Mouse (Mus musculus): Measurements from ENCODE around the gene 4933427D14Rik. TPM values are rescaled to one million over a fixed set of nuclear protein-coding genes. Genes with fewer than 3 reads are reported as not detected.
"Not testable (repeated sequence)": the region's sequence is repeated elsewhere in the genome, so short reads cannot be mapped to it uniquely, and the experiment has no call there.

4933427D14Rik gene
- polyA plus RNA-seq, 1 experiment = 7.2 TPM

GRCm38 (mm10) chr11:72203440-72203839 is 3.8 kb downstream of the 4933427D14Rik start:
- no peak for DNase-seq (ENCODE audit: low read depth)

DNA sequence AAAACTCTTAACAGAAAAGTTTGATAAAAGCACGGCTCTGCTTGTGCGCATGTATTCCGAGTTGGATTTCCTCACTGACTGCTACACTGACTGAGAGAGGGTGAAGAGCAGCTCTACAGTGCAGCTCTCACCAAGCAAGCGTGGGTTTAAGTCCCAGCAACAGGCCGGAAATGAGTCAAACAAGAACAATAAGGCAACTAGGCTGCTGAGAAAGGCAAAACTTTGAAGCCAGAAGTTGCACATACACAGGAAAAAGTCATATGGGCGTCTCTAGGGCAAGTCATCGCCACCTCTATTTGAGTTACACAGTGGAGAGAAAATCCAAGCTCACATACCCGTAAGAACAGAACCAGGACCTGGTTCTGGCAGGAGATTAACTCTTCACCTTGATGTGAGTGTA is 10.8 kb downstream of the 4933427D14Rik start:
- DNase-seq (ENCODE audit: low read depth) = no peak

DNA sequence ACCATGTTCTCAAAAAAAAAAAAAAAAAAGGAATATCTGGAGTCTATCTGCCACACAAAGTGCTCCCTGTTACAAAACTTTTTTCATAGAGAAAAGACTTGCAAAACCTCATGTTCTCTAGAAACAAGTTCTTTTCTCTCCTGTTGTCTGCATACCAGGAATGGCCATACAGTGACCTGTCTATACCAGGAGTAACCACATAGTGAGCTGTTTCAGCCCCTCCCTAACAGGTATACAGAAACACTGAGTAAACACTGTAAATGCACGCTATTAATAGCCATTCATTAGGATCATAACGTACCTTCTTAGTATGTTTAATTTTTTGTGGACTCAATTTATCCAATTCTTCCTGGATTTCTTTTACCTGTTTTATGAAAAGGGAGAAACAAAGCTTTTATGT is 13.0 kb downstream of the 4933427D14Rik start:
- DNase-seq (ENCODE audit: low read depth) = no peak

DNA sequence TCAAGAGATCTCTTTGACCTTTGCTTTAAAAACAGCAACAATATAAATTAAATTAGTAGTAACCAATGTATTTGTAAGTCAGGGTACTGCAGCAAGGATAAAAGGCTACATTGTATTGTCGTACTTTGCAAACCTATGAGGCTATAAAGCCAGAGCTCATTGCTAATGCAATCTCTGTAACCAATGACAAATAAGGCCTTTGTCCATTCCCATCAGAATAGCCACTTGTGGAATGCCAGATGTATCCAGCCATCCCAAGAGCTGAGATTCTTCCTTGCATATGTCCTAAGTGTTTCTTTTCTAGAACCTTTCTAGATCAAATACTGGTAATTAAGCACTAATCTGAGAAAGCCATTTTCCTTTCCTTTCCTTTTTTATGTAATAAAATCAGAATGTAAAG is 16.4 kb downstream of the 4933427D14Rik start:
- DNase-seq (ENCODE audit: low read depth) = no peak

GRCm38 (mm10) chr11:72184252-72184651 is 23.0 kb downstream of the 4933427D14Rik start:
- no peak for DNase-seq (ENCODE audit: low read depth)

DNA sequence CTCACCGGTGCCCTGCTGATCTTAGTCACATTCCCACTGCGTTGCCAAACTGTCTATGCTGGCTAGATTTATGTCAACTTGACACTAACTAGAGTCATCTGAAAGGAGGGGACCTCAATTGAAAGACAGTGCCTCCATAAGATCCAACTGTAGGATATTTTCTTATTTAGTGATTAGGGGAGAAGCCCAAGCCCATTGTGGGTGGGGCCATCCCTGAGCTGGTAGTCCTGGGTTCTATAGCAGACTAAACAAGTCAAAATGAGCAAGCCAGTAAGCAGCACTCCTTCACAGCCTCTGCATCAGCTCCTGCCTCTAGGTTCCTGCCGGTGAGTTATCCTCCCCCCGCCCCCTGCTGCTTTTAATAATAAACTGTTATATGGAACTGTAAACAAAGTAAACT is 26.1 kb downstream of the 4933427D14Rik start:
- no peak for DNase-seq (ENCODE audit: low read depth)

DNA sequence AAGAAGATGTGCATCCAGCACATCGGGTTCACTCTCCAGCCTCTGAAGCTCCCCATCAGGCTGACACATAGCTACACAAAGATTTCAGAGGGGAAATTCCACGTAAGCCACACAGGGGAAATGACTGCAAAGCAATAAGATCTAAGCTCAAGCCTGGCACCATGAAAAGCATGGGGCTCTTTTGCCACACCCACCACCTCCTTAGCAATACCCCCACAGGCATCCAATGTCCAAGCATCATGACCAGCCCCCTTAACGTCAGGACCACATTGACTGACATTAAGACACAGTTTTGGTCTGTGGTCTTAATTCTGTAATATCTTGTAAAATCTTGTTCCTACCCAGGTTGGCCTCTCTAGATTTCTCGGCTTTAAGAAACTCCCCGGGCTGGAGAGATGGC is 26.7 kb downstream of the 4933427D14Rik start:
- no peak for DNase-seq (ENCODE audit: low read depth)

DNA sequence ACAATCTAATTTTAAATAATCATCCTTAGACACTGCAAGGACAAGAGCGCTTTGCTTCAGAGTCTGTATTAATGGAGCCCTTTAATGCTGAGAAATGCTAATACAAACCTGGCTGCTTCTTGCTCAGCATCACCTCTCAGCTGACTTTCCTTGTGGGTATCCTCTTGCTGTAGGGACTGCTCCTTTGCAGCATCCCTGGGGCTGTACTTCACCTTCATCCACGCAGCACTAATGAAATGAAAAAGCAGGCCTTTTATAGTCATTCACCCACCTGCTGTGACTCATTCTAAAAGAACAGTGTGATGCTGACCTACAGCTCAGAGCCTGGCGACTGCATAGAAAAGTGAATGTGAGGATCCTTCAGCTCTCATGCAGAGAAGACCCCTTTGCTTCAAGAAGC is 30.7 kb downstream of the 4933427D14Rik start:
- DNase-seq (ENCODE audit: low read depth) = no peak

DNA sequence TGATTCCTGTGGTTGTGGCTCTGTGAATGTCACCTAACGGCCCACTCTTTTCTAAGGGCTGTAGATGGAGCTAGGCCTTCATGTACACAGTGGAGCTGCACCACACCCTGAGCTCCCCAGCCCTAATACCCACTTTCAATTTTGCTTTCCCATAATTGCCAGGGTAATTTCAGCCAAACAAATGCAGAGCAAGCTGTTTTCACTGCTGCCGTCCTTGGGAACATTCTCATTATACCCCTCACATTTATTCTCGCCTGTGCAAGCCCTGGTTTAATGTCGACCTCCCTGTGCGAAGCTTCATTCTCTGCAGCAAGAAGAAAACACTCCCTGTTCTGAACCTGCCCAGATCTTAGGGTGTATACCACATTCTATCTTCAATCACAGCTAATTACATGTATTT is 31.3 kb downstream of the 4933427D14Rik start:
- no peak for DNase-seq (ENCODE audit: low read depth)

DNA sequence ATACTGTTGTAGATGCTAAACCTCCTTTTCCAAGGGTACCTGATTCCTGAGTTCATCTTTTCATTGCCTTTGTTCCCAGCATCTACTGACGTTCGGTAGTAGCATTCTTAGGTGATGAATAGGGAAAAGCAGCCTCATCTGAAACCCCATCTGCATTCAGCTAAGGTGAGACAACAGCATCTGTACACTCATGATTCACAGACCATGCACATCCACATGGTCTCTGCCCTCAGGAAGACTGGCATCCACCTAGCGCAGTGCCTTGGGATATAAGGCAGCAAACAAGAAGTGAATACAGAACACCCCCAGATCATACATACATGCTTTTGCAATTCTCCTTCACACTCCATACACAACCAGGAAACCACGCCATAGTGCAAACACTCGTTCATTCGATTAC is 32.5 kb downstream of the 4933427D14Rik start:
- no peak for DNase-seq (ENCODE audit: low read depth)

- no peak for DNase-seq (ENCODE audit: low read depth)
Observed at GRCm38 (mm10) chr11:72173506-72173905, 33.8 kb downstream of the 4933427D14Rik start.

DNA sequence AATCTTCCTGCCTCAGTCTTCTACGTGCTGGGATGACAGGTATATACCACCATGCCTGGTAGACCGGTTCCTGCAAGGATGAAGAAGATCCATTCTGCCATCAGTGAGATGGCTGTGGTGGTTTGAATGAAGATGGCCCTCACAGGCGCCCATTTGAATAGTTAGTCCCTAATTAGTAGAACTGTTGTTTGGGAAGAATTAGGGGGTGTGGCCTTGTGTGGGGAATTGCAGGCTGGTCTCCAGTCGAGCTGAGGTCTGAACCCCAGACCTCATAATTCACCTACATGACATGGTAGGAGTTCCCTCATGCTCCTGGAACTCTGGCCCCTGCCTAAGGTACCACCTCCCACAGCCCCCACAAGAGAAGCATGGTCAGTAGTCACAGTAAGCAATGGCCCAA is 35.4 kb downstream of the 4933427D14Rik start:
- not testable (repeated sequence) for DNase-seq (ENCODE audit: low read depth)

GRCm38 (mm10) chr11:72169871-72170270 is 37.4 kb downstream of the 4933427D14Rik start:
- DNase-seq (ENCODE audit: low read depth) = no peak

GRCm38 (mm10) chr11:72163198-72163597 is 44.1 kb downstream of the 4933427D14Rik start:
- peak; percentile 66 for DNase-seq (ENCODE audit: low read depth)

DNA sequence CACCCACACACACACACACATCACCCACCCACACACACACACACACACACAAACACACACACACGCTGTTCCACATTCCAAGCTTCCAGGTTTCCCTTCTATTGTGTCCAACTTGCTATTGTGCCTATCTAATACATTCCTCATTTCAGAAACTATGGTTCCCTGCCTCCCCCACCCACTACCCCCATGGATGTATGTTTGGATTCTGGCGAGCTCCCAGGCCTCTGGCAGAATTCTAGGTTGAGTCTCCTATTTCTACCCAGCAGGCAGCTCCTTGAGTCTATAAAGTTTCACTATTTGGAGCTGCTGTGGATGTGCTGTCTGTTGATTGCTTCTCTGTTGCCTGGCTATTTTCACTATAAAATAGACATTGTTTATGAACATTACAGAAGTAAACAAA is 50.6 kb downstream of the 4933427D14Rik start:
- no peak for DNase-seq (ENCODE audit: low read depth)

DNA sequence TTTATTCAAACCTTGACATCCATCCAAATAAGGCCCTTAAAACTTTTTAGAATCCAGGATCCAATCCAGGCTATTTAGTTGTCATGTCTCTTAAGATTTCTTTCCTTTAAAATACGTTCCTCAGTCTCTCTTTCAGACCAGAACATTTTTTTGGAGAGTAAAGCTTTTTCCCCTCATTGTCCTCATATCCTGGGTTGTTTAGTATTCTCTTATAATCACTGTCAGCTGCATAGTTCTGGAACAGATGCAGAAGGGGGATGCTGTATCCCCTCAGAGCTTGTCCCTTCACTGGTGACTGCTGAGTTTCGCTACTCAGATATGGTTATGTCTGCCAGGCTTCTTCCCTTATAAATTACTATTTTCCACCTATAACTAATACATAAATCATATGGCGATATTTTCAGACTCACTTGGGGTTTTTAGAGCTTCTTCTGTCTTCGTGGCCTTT is 51.3 kb downstream of the 4933427D14Rik start:
- DNase-seq (ENCODE audit: low read depth) = no peak

DNA sequence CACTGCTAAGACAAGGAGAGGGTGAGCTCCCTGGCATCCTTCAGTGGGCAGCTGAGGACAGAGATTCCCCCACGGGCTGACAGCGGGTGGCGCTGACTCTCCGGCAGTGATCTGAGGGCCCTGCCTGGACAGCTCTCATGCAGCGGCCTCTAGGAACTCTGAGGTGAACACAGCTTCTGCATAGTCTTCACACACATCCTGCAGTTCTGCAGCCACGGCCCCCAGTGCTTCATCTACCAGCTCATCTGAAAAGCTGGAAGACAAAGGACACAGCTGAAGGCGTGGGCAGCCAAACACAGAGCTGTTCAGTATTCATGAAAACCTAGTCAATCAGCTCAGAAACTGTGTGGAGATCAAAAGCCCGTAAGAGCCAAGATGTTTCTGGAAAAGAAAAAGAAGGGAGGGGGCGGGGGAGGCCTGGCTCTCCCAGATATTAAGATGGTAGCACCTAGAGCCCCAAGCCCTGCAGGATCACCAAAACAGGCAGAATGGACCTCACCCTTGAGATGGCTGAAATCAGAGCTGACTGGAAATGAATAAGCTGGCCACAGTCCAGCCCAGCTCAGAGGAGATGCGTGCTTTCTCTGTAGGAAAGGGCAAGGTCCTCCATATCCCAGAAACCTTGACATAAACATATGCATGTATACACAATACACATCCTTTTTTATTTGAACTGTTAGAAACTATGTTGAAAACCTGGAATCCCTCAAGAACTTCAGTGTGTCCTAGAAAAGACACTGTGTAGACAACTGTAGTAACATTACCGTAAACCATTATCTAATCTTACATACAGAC is 51.9 kb downstream of the 4933427D14Rik start:
- DNase-seq (ENCODE audit: low read depth) = no peak

GRCm38 (mm10) chr11:72153122-72153862 is 54.0 kb downstream of the 4933427D14Rik start:
- no peak for DNase-seq (ENCODE audit: low read depth)

DNA sequence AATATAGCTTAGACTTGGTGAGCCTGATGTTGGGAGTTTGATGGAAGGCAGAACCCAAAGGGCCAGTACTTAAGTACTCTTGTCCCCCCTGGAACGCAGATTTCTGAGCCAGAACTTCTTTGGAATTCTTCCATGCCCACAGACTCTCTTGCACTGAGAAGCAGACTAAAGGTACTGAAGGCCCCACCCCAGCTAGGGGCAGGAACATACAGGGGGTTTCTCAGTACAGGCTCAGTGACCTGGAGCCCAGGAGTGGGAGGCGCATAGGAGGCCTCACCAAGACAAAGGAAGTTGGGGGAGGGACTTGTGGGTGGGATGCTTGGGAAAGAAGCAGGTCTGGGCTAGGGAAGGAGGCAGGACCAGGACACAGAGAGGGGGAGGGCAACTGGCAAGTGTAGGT is 56.1 kb downstream of the 4933427D14Rik start:
- no peak for DNase-seq (ENCODE audit: low read depth)

DNA sequence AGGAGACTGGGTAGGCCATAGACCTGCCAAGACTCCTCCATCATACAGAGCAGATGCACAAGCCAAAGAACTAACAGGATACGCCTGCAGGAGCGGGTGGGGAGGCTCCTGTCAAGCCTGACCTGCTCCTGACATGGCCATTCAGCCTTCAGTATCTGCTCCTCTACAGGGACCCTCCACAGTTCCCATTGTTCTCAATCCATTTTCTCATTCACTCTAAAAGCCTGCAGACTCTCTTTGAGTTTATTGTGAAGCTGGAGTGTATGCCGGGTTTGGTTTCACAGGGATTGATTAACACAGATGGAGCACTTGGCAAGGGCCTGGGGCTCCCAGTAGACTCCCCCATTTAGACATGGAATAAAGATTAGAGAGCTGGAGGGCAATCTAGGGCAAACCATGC is 59.3 kb downstream of the 4933427D14Rik start:
- no peak for DNase-seq (ENCODE audit: low read depth)

DNA sequence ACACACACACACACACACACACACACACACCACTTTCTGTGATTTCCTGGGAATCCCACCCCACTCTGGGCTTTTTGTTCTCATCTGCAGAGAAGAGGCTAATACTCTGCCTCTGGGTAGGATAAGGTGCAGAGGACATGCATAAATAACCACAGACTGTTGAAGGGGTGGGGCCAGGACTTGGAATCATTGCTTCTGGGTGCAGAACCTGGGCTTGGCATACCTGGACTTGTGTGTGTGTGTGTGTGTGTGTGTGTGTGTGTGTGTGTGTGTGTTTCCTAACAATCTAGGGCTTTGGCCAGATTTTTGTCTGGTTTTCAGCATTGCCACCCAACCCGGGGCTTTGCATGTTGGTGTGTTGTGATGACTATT is 61.4 kb downstream of the 4933427D14Rik start:
- DNase-seq (ENCODE audit: low read depth) = no peak

- DNase-seq (ENCODE audit: low read depth) = no peak
Observed at GRCm38 (mm10) chr11:72145182-72145876, 61.9 kb downstream of the 4933427D14Rik start.

DNA sequence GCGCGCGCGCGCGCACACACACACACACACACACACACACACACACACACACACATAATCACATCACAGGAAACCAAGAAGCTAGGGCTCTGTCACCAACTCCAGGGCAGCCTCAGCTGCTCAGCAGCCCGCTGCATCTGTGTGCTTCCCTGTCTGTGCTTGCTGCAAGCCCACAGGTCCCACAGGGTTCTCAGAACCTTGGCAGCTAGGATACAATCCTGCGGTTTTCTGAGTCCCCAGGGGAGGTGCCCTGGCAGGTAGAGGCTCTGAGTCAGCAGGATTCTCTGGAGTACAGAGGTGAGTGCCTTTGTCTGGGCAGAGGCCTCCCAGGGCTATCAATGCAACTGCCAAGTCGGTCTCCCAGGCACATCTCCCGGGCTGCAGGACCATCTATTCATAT is 64.4 kb downstream of the 4933427D14Rik start:
- peak; percentile 95 for DNase-seq (ENCODE audit: low read depth)

Measured in gonadal fat pad, adult 2 months (tissue).